ENCODE assay signal across 28 mouse cellular contexts in genomic region chr8:86593099-86593498, GRCm38 (mm10). TPM values are rescaled to one million over a fixed set of nuclear protein-coding genes. Genes with fewer than 3 reads are reported as not detected.
A peak's percentile ranks its signal among the peaks of the same experiment; 100 is the strongest.
DNase-seq lines count a peak whose midpoint lies in the region; ATAC-seq and TF ChIP-seq lines count a peak whose summit lies in the region.
"Had no signal": no experiment of that assay in that cellular context is flagged by ENCODE, and none has a peak within 500 bp of the region (broad histone marks: within the 10 kb centered on the region; RNA-seq: fewer than 3 reads in every experiment).

No protein-coding gene starts in this region.

- TF ChIP-seq EP300 in CH12.LX (IDR thresholded peaks at IDR 0.05; ENCODE audit: low read length) = no peak
- no peak for TF ChIP-seq EP300 in liver, postnatal 0 days (IDR thresholded peaks at IDR 0.05; ENCODE audit: low read depth)

- H3K27me3 ChIP-seq in CH12.LX (replicated peaks) = peaks cover 7% of the 10 kb centered on the region
- peaks cover 39% of the 10 kb centered on the region for H3K27me3 ChIP-seq in G1E (ENCODE audit: insufficient read depth, low read length)
- no peaks in the 10 kb centered on the region for H3K27me3 ChIP-seq in intestine, embryonic 15.5 days (replicated peaks)
- H3K27me3 ChIP-seq in liver, postnatal 0 days (ENCODE audit: insufficient read depth, low read length) = no peaks in the 10 kb centered on the region
- no peaks in the 10 kb centered on the region for H3K27me3 ChIP-seq in kidney, embryonic 14.5 days (ENCODE audit: control insufficient read depth, insufficient read depth, low read length)
- H3K27me3 ChIP-seq: embryonic facial prominence, embryonic 15.5 days; hindbrain, embryonic 12.5 days had no signal

- peak; percentile 67 for ATAC-seq in G1E (ENCODE audit: extremely low read depth, insufficient number of reproducible peaks, low FRiP score, poor library complexity, severe bottlenecking)
- peak; percentile 49; the same call in 1 of the 2 replicates for ATAC-seq in intestine, embryonic 15.5 days
- ATAC-seq in liver, postnatal 0 days = no peak
- ATAC-seq in megakaryocyte, adult 5-6 weeks (ENCODE audit: poor library complexity, severe bottlenecking) = no peak
- no peak for ATAC-seq in kidney, embryonic 14.5 days (ENCODE audit: low FRiP score, low TSS enrichment)
- ATAC-seq: forebrain, embryonic 14.5 days; hindbrain, embryonic 16.5 days; Patski had no signal

- H3K4me3 ChIP-seq in CH12.LX (replicated peaks in 1 of 3; ENCODE audit: low read depth in 2 of 3, low read length in 2 of 3, poor library complexity in 1 of 3) (no peak overlapping the region), G1E (ENCODE audit: low read depth, low read length) (no peak overlapping the region; the same call in 1 of the 2 replicates)
- H3K4me3 ChIP-seq in intestine, embryonic 15.5 days (replicated peaks) = no peak overlapping the region
- no peak overlapping the region for H3K4me3 ChIP-seq in liver, postnatal 0 days (ENCODE audit: low read depth, low read length)
- H3K4me3 ChIP-seq in kidney, embryonic 14.5 days (ENCODE audit: low read length) = no peak overlapping the region
- H3K4me3 ChIP-seq: embryonic facial prominence, embryonic 15.5 days; erythroblast, embryonic 14.5 days; forebrain, embryonic 10.5 days; hindbrain, embryonic 12.5 days had no signal

- 29% methylated on average over 10 of the region's 10 CpGs for WGBS in intestine, embryonic 15.5 days
- 37% methylated on average over 10 of the region's 10 CpGs for WGBS in liver, postnatal 0 days (ENCODE audit: insufficient replicate concordance)
- WGBS in kidney, embryonic 14.5 days = 62% methylated on average over 10 of the region's 10 CpGs

- in situ Hi-C loops in CH12.LX (cut with MboI; ENCODE audit: low pct_ligation_motif_present, low pct_unique_long_range_greater_than_20kb, low sequenced_read_pairs) = no loop called here

- dilution Hi-C loops in CH12.LX (cut with MboI; ENCODE audit: extremely low pct_ligation_motif_present, extremely low pct_unique_long_range_greater_than_20kb, low sequenced_read_pairs) = no loop called here

- DNase-seq in CH12.LX (ENCODE audit: extremely low read depth) (no peak), G1E (ENCODE audit: low spot score) (no peak), adipocyte (ENCODE audit: low spot score) (no peak)
- DNase-seq in liver, postnatal 0 days = peak; percentile 33
- DNase-seq in thymus, adult 18-20 months = no peak
- DNase-seq: adrenal gland, postnatal 10 days; cerebellum, adult 11 months; cerebellum, adult 8-10 months; cerebellum, postnatal 14 days; embryo, embryonic 11 days; gastrocnemius, postnatal 25 days; heart, postnatal 10 days; heart, postnatal 4 days had no signal

- H3K9me3 ChIP-seq in CH12.LX (replicated peaks; ENCODE audit: low read length) (no peaks in the 10 kb centered on the region), G1E (replicated peaks) (no peaks in the 10 kb centered on the region)
- no peaks in the 10 kb centered on the region for H3K9me3 ChIP-seq in intestine, embryonic 15.5 days
- no peaks in the 10 kb centered on the region for H3K9me3 ChIP-seq in liver, postnatal 0 days (ENCODE audit: low read length)
- no peaks in the 10 kb centered on the region for H3K9me3 ChIP-seq in kidney, embryonic 14.5 days (ENCODE audit: control insufficient read depth, low read length)
- H3K9me3 ChIP-seq: embryonic facial prominence, embryonic 15.5 days; forebrain, embryonic 10.5 days; hindbrain, embryonic 12.5 days had no signal

- no peaks in the 10 kb centered on the region for H3K79me2 ChIP-seq in CH12.LX (replicated peaks; ENCODE audit: control insufficient read depth, extremely low read depth, insufficient read depth, poor library complexity, severe bottlenecking)

- H3K36me3 ChIP-seq in CH12.LX (replicated peaks in 1 of 2; ENCODE audit: control insufficient read depth in 1 of 2, insufficient read depth in 1 of 2, low read length in 1 of 2) = no peaks in the 10 kb centered on the region
- no peaks in the 10 kb centered on the region for H3K36me3 ChIP-seq in G1E (replicated peaks)
- no peaks in the 10 kb centered on the region for H3K36me3 ChIP-seq in intestine, embryonic 15.5 days
- H3K36me3 ChIP-seq in liver, postnatal 0 days (replicated peaks; ENCODE audit: insufficient read depth, low read length) = no peaks in the 10 kb centered on the region
- H3K36me3 ChIP-seq in kidney, embryonic 14.5 days (ENCODE audit: control insufficient read depth, insufficient read depth, low read length) = no peaks in the 10 kb centered on the region
- H3K36me3 ChIP-seq: embryonic facial prominence, embryonic 15.5 days; forebrain, embryonic 10.5 days; hindbrain, embryonic 12.5 days had no signal

- H3K9ac ChIP-seq in CH12.LX (ENCODE audit: insufficient read depth, low read depth) = no peak overlapping the region
- no peak overlapping the region for H3K9ac ChIP-seq in intestine, embryonic 15.5 days
- no peak overlapping the region for H3K9ac ChIP-seq in liver, postnatal 0 days (replicated peaks)
- no peak overlapping the region for H3K9ac ChIP-seq in kidney, embryonic 14.5 days (ENCODE audit: low read depth, low read length)
- H3K9ac ChIP-seq: embryonic facial prominence, embryonic 15.5 days; hindbrain, embryonic 12.5 days had no signal

- H3K4me1 ChIP-seq in CH12.LX (ENCODE audit: control insufficient read depth in 1 of 2, insufficient read depth in 2 of 2) (no peaks in the 10 kb centered on the region), G1E (ENCODE audit: insufficient read depth, low read depth, low read length) (peaks cover 20% of the 10 kb centered on the region)
- peaks cover 3% of the 10 kb centered on the region; the same call in 1 of the 2 replicates for H3K4me1 ChIP-seq in intestine, embryonic 15.5 days (replicated peaks)
- H3K4me1 ChIP-seq in liver, postnatal 0 days (ENCODE audit: insufficient read depth) = peaks cover 10% of the 10 kb centered on the region
- no peaks in the 10 kb centered on the region for H3K4me1 ChIP-seq in kidney, embryonic 14.5 days (ENCODE audit: control insufficient read depth, insufficient read depth, low read length)
- H3K4me1 ChIP-seq: embryonic facial prominence, embryonic 15.5 days; forebrain, embryonic 10.5 days; hindbrain, embryonic 12.5 days had no signal

- TF ChIP-seq CTCF in CH12.LX (conservative IDR thresholded peaks at IDR 0.05 in 1 of 2, IDR thresholded peaks at IDR 0.05 in 1 of 2; ENCODE audit: low read depth in 2 of 2, low read length in 2 of 2) (no peak), G1E (IDR thresholded peaks at IDR 0.05; ENCODE audit: low read depth, low read length) (no peak)
- TF ChIP-seq CTCF in liver, postnatal 0 days (IDR thresholded peaks at IDR 0.05; ENCODE audit: low read depth) = no peak

- peak overlapping the region; percentile 16; the same call in 1 of the 2 replicates for H3K4me2 ChIP-seq in CH12.LX (ENCODE audit: insufficient read depth, low read depth, poor library complexity, severe bottlenecking)
- 0 out of 2 replicates have a peak overlapping the region, but pooled peaks have one; percentile 12 for H3K4me2 ChIP-seq in intestine, embryonic 15.5 days (replicated peaks)
- H3K4me2 ChIP-seq in liver, postnatal 0 days (ENCODE audit: low read depth, low read length) = no peak overlapping the region
- H3K4me2 ChIP-seq in kidney, embryonic 14.5 days (replicated peaks; ENCODE audit: low read depth, low read length) = no peak overlapping the region
- H3K4me2 ChIP-seq: embryonic facial prominence, embryonic 15.5 days; hindbrain, embryonic 12.5 days had no signal

- no peak for TF ChIP-seq RAD21 in CH12.LX (IDR thresholded peaks at IDR 0.05; ENCODE audit: low read depth, low read length)

- no peak overlapping the region for H3K27ac ChIP-seq in CH12.LX (ENCODE audit: insufficient read depth, low read depth)
- no peak overlapping the region for H3K27ac ChIP-seq in intestine, embryonic 15.5 days
- H3K27ac ChIP-seq in liver, postnatal 0 days (ENCODE audit: low read depth) = 0 out of 2 replicates have a peak overlapping the region, but pooled peaks have one; percentile 78
- H3K27ac ChIP-seq in kidney, embryonic 14.5 days (ENCODE audit: low read depth, low read length) = no peak overlapping the region
- H3K27ac ChIP-seq: embryonic facial prominence, embryonic 15.5 days; forebrain, embryonic 10.5 days; hindbrain, embryonic 12.5 days had no signal

- no peak for TF ChIP-seq POLR2A in CH12.LX (IDR thresholded peaks at IDR 0.05; ENCODE audit: low read depth, low read length)

TF ChIP-seq in CH12.LX, 34 proteins besides CTCF, POLR2A, EP300 and RAD21 (continues in another document):
- no peak for TF ChIP-seq GABPA (IDR thresholded peaks at IDR 0.05; ENCODE audit: insufficient replicate concordance, low read depth, low read length)
- no peak for TF ChIP-seq ZC3H11A (IDR thresholded peaks at IDR 0.05; ENCODE audit: low read depth, low read length)
- no peak for TF ChIP-seq NELFE (IDR thresholded peaks at IDR 0.05; ENCODE audit: low read depth, low read length)
- TF ChIP-seq ZMIZ1 (IDR thresholded peaks at IDR 0.05; ENCODE audit: low read depth, low read length) = no peak
- TF ChIP-seq CHD2 (IDR thresholded peaks at IDR 0.05; ENCODE audit: low read length) = no peak
- no peak for TF ChIP-seq MAFK (IDR thresholded peaks at IDR 0.05; ENCODE audit: insufficient replicate concordance, low read length)
- no peak for TF ChIP-seq NRF1 (IDR thresholded peaks at IDR 0.05; ENCODE audit: low read depth, low read length)

RNA-seq across cellular contexts. Expression of gene Abcc12, which starts 12.6 kb away (rescaled TPM):
- total RNA-seq in CH12.LX (2012; rRNA removed) = not detected in 2 replicates
- total RNA-seq in CH12.LX (2014; rRNA removed) = not detected in 2 replicates
- not detected in 2 replicates for polyA plus RNA-seq in CH12.LX (2012; ENCODE audit: insufficient read length, low read depth)
- not detected in 2 replicates for total RNA-seq in G1E (2014; fragmentation: Nextera tagmentation)
- total RNA-seq in G1E (2017) = 0.05 TPM in 1 of 2 replicates, not detected in the other
- 0.01 TPM in 1 of 2 replicates, not detected in the other for polyA plus RNA-seq in G1E (2012)
- polyA plus RNA-seq in intestine, embryonic 15.5 days (2015; fragmentation: Nextera tagmentation; extraction: Ambion mirVana) = 0.16 and 0.20 TPM in 2 replicates
- not detected in 2 replicates for polyA plus RNA-seq in liver, postnatal 0 days (2015; fragmentation: Nextera tagmentation; extraction: Ambion mirVana)
- total RNA-seq in megakaryocyte, adult 5-6 weeks (2015) = not detected in 2 replicates
- total RNA-seq in megakaryocyte, adult 5-6 weeks (2017) = not detected in 2 replicates
- 0.08 and 0.11 TPM in 2 replicates for polyA plus RNA-seq in kidney, embryonic 14.5 days (2014; fragmentation: Nextera tagmentation; extraction: Ambion mirVana)
- total RNA-seq: common myeloid progenitor, adult 5-6 weeks; gastrocnemius, adult 18-20 months; granulocyte monocyte progenitor cell, adult 5-6 weeks had no signal
- polyA plus RNA-seq: embryonic facial prominence, embryonic 11.5 days; erythroblast, embryonic 14.5 days; forebrain, embryonic 10.5 days; heart, embryonic 14.5 days had no signal

RNA-seq across cellular contexts. Expression of gene Lonp2, which starts 30.7 kb away (rescaled TPM):
- total RNA-seq in CH12.LX (2012; rRNA removed) = 26.4 and 28.5 TPM in 2 replicates
- total RNA-seq in CH12.LX (2014; rRNA removed) = 24.6 and 25.6 TPM in 2 replicates
- 26.9 and 27.8 TPM in 2 replicates for polyA plus RNA-seq in CH12.LX (2012; ENCODE audit: insufficient read length, low read depth)
- 41.9 and 42.5 TPM in 2 replicates for total RNA-seq in G1E (2014; fragmentation: Nextera tagmentation)
- 70.5 and 73.4 TPM in 2 replicates for total RNA-seq in G1E (2017)
- 45.9 and 47.8 TPM in 2 replicates for polyA plus RNA-seq in G1E (2012)
- 60.9 and 63.0 TPM in 2 replicates for polyA plus RNA-seq in intestine, embryonic 15.5 days (2015; fragmentation: Nextera tagmentation; extraction: Ambion mirVana)
- polyA plus RNA-seq in liver, postnatal 0 days (2015; fragmentation: Nextera tagmentation; extraction: Ambion mirVana) = 76.2 and 77.8 TPM in 2 replicates
- total RNA-seq in megakaryocyte, adult 5-6 weeks (2015) = 43.1 and 47.1 TPM in 2 replicates
- total RNA-seq in megakaryocyte, adult 5-6 weeks (2017) = 57.3 and 58.6 TPM in 2 replicates
- 38.0 and 54.8 TPM in 2 replicates for polyA plus RNA-seq in kidney, embryonic 14.5 days (2014; fragmentation: Nextera tagmentation; extraction: Ambion mirVana)

Comparison
In these comparisons a context has a peak if more than half of its experiments do, and no peak if none do; other contexts are left out.
1. H3K4me2 ChIP-seq: peak in CH12.LX (single experiment) and intestine, embryonic 15.5 days (single experiment); none in liver, postnatal 0 days (single experiment) and kidney, embryonic 14.5 days (single experiment).
2. ATAC-seq: peak in G1E (single experiment) and intestine, embryonic 15.5 days (single experiment); none in liver, postnatal 0 days (single experiment), megakaryocyte, adult 5-6 weeks (single experiment) and kidney, embryonic 14.5 days (single experiment).